Mouse (Mus musculus): ENCODE measurements around the gene Ypel3. TPM values are rescaled to one million over a fixed set of nuclear protein-coding genes. Genes with fewer than 3 reads are reported as not detected.
A peak's percentile ranks its signal among the peaks of the same experiment; 100 is the strongest.
"Not testable (repeated sequence)": the region's sequence is repeated elsewhere in the genome, so short reads cannot be mapped to it uniquely, and the experiment has no call there.

Gene Ypel3
- 628 and 636 TPM in 2 replicates for polyA plus RNA-seq (2012; rRNA removed)

- peak within 1 kb of the TSS; percentile 88 for H3K27ac ChIP-seq (ENCODE audit: insufficient read depth, low read length)
- WGBS: under 1% methylated on average over 37 of the region's 37 CpGs
- peaks cover 29% of the 10 kb centered on the region for H3K4me1 ChIP-seq (ENCODE audit: control insufficient read depth, insufficient read depth, low read length)
- no peaks in the 10 kb centered on the region for H3K27me3 ChIP-seq (ENCODE audit: control insufficient read depth, insufficient read depth, low read length)
- H3K4me3 ChIP-seq (replicated peaks; ENCODE audit: insufficient read depth, low read depth, low read length): peak within 1 kb of the TSS; percentile 96
- TF ChIP-seq POLR2A (IDR thresholded peaks at IDR 0.05; ENCODE audit: borderline replicate concordance, insufficient read depth, low read length) (peak; percentile 87), CTCF (IDR thresholded peaks at IDR 0.05; ENCODE audit: borderline replicate concordance, insufficient read depth, low read depth, low read length) (no peak)
- peak; percentile 94 to 98 for DNase-seq
Observed at GRCm38 (mm10) chr7:126776598-126777057, at the start of gene Ypel3. Gene Ypel3, plus strand, starts transcription at chr7:126776955.

- WGBS: 81% methylated on average over 4 of the region's 4 CpGs
- not testable (repeated sequence) for H3K4me1 ChIP-seq (ENCODE audit: control insufficient read depth, insufficient read depth, low read length); DNase-seq; H3K4me3 ChIP-seq (replicated peaks; ENCODE audit: insufficient read depth, low read depth, low read length); H3K27ac ChIP-seq (ENCODE audit: insufficient read depth, low read length); H3K27me3 ChIP-seq (ENCODE audit: control insufficient read depth, insufficient read depth, low read length)
Observed at GRCm38 (mm10) chr7:126730256-126730789, 46.4 kb upstream of the Ypel3 start.

GRCm38 (mm10) chr7:126736122-126736521 lies 40.6 kb upstream of the Ypel3 start:
- DNase-seq: no peak
- Histone ChIP-seq H3K4me3 (replicated peaks; ENCODE audit: insufficient read depth, low read depth, low read length) (no peak overlapping the region), H3K27ac (ENCODE audit: insufficient read depth, low read length) (no peak overlapping the region), H3K27me3 (ENCODE audit: control insufficient read depth, insufficient read depth, low read length) (no peaks in the 10 kb centered on the region), H3K4me1 (ENCODE audit: control insufficient read depth, insufficient read depth, low read length) (no peaks in the 10 kb centered on the region)
- 83% methylated on average over 8 of the region's 8 CpGs for WGBS
- TF ChIP-seq CTCF (IDR thresholded peaks at IDR 0.05; ENCODE audit: borderline replicate concordance, insufficient read depth, low read depth, low read length) (no peak), POLR2A (IDR thresholded peaks at IDR 0.05; ENCODE audit: borderline replicate concordance, insufficient read depth, low read length) (no peak)

- DNase-seq: no peak
- Histone ChIP-seq H3K27ac (ENCODE audit: insufficient read depth, low read length) (no peak overlapping the region), H3K27me3 (ENCODE audit: control insufficient read depth, insufficient read depth, low read length) (no peaks in the 10 kb centered on the region), H3K4me3 (replicated peaks; ENCODE audit: insufficient read depth, low read depth, low read length) (no peak overlapping the region), H3K4me1 (ENCODE audit: control insufficient read depth, insufficient read depth, low read length) (no peaks in the 10 kb centered on the region)
- TF ChIP-seq CTCF (IDR thresholded peaks at IDR 0.05; ENCODE audit: borderline replicate concordance, insufficient read depth, low read depth, low read length): no peak
- TF ChIP-seq POLR2A (IDR thresholded peaks at IDR 0.05; ENCODE audit: borderline replicate concordance, insufficient read depth, low read length): no peak
- 63% methylated on average over 17 of the region's 17 CpGs for WGBS
Observed at GRCm38 (mm10) chr7:126739551-126739950, 37.2 kb upstream of the Ypel3 start.

GRCm38 (mm10) chr7:126740132-126740735 lies 36.5 kb upstream of the Ypel3 start:
- WGBS: 48% methylated on average over 13 of the region's 13 CpGs
- Histone ChIP-seq H3K4me3 (replicated peaks; ENCODE audit: insufficient read depth, low read depth, low read length) (peak overlapping the region; percentile 4), H3K27me3 (ENCODE audit: control insufficient read depth, insufficient read depth, low read length) (no peaks in the 10 kb centered on the region), H3K4me1 (ENCODE audit: control insufficient read depth, insufficient read depth, low read length) (no peaks in the 10 kb centered on the region), H3K27ac (ENCODE audit: insufficient read depth, low read length) (no peak overlapping the region)
- DNase-seq: no peak
- TF ChIP-seq POLR2A (IDR thresholded peaks at IDR 0.05; ENCODE audit: borderline replicate concordance, insufficient read depth, low read length) (no peak), CTCF (IDR thresholded peaks at IDR 0.05; ENCODE audit: borderline replicate concordance, insufficient read depth, low read depth, low read length) (no peak)

- no peak for DNase-seq
- TF ChIP-seq POLR2A (IDR thresholded peaks at IDR 0.05; ENCODE audit: borderline replicate concordance, insufficient read depth, low read length): no peak
- no peak for TF ChIP-seq CTCF (IDR thresholded peaks at IDR 0.05; ENCODE audit: borderline replicate concordance, insufficient read depth, low read depth, low read length)
- WGBS: 59% methylated on average over 5 of the region's 5 CpGs
- Histone ChIP-seq H3K4me1 (ENCODE audit: control insufficient read depth, insufficient read depth, low read length) (no peaks in the 10 kb centered on the region), H3K27me3 (ENCODE audit: control insufficient read depth, insufficient read depth, low read length) (no peaks in the 10 kb centered on the region), H3K27ac (ENCODE audit: insufficient read depth, low read length) (no peak overlapping the region), H3K4me3 (replicated peaks; ENCODE audit: insufficient read depth, low read depth, low read length) (no peak overlapping the region)
Observed at GRCm38 (mm10) chr7:126740977-126741376, 35.8 kb upstream of the Ypel3 start.

GRCm38 (mm10) chr7:126741452-126741851 lies 35.3 kb upstream of the Ypel3 start:
- DNase-seq: no peak
- Histone ChIP-seq H3K4me3 (replicated peaks; ENCODE audit: insufficient read depth, low read depth, low read length) (no peak overlapping the region), H3K27me3 (ENCODE audit: control insufficient read depth, insufficient read depth, low read length) (no peaks in the 10 kb centered on the region), H3K4me1 (ENCODE audit: control insufficient read depth, insufficient read depth, low read length) (no peaks in the 10 kb centered on the region), H3K27ac (ENCODE audit: insufficient read depth, low read length) (no peak overlapping the region)
- TF ChIP-seq CTCF (IDR thresholded peaks at IDR 0.05; ENCODE audit: borderline replicate concordance, insufficient read depth, low read depth, low read length) (no peak), POLR2A (IDR thresholded peaks at IDR 0.05; ENCODE audit: borderline replicate concordance, insufficient read depth, low read length) (no peak)
- 88% methylated on average over 5 of the region's 5 CpGs for WGBS

GRCm38 (mm10) chr7:126741964-126742482 lies 34.7 kb upstream of the Ypel3 start:
- H3K27me3 ChIP-seq (ENCODE audit: control insufficient read depth, insufficient read depth, low read length): no peaks in the 10 kb centered on the region
- TF ChIP-seq CTCF (IDR thresholded peaks at IDR 0.05; ENCODE audit: borderline replicate concordance, insufficient read depth, low read depth, low read length) (no peak), POLR2A (IDR thresholded peaks at IDR 0.05; ENCODE audit: borderline replicate concordance, insufficient read depth, low read length) (no peak)
- DNase-seq: no peak
- H3K27ac ChIP-seq (ENCODE audit: insufficient read depth, low read length): no peak overlapping the region
- no peak overlapping the region for H3K4me3 ChIP-seq (replicated peaks; ENCODE audit: insufficient read depth, low read depth, low read length)
- H3K4me1 ChIP-seq (ENCODE audit: control insufficient read depth, insufficient read depth, low read length): no peaks in the 10 kb centered on the region
- 92% methylated on average over 13 of the region's 13 CpGs for whole genome bisulfite sequencing

Measured in cerebellum, adult 2 months (tissue).